Mouse (Mus musculus) spleen, postnatal 4 days (tissue): ENCODE measurements at regions not wholly inside any gene's neighbourhood (a gene's known extent, or its start where the extent isn't known, plus 50 kb on each side); places are given as distances from the start of the nearest gene placed in this dataset.
"Not testable (repeated sequence)": the region's sequence is repeated elsewhere in the genome, so short reads cannot be mapped to it uniquely, and the experiment has no call there.

Experiments
- DNase-seq, 2 experiments: peaks; one replicate each; pipeline ENCODE4 v3.0.0; 2022; ENCODE audit warnings: low spot score in 2 of 2

DNA sequence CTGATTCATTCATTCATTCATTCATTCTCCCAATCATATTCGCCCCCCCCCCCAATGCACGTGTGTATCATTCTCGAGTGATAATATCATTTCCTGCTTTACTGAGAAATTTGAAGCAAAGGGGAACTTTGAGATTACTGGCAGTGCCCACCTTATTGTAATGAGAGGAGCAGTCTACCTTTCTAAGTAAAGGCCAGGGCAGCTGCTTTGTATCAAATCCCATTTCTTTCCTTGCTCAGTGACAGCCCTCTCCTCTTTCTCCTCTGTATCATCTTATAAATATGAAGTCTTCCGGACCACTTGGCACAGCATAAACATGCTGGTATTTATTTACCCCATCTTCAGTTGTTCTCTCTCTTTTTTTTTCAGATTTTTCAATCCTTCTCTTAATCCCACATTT is 139.1 kb upstream of the Tacstd2 start:
- not testable (repeated sequence) for DNase-seq

DNA sequence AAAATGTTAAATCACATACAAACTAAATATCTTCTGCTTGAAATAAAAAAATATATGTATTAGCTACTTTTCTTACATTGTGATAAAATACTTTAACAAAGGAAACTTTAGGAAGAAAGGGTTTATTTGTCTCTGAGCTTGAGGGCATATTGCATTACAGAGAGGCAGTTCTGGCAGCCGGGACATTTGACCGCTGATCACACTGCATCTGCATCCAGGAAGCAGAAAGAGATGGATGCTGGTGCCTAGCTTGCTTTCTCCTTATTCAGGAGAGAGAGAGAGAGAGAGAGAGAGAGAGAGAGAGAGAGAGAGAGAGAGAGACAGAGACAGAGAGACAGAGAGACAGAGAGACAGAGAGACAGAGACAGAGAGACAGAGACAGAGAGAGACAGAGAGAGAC is 137.7 kb upstream of the Tacstd2 start:
- DNase-seq, result not testable (repeated sequence)

DNA sequence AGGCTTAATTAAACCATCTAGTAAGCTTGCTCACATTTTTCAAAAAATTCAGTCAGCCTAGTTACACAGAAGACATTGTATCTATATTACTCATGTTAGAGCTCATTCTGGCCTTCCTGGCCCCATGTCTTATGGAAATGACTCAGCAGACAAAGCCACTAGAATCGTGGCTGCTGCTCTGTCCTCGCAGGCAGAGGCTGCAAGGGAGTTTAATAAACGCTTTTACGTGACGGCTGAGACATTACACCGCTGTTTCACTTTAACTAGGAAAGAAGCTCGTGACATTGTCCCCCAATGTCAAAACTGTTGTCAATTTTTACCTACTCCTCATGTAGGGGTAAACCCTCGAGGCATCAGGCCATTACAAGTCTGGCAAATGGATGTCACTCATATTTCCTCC is 132.5 kb upstream of the Tacstd2 start:
- DNase-seq, result not testable (repeated sequence)

DNA sequence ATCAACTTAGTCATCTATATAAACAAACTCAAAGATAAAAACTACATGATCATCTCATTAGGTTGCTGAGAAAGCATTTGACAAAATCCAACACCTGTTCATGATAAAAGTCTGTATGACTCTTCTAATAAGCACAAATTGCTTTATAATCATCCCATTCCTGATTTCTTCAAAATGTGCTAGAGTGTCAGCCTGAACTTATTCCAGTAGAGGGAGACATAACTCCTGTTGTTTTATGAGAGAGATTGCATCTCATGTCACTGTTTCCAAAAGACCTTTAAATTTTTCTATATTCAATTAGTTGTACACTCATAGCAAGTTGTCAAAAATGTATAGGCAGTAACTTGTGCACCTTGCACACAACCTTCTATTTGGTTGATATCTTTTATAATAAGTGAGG is 96.0 kb upstream of the Tacstd2 start:
- DNase-seq, result no peak

DNA sequence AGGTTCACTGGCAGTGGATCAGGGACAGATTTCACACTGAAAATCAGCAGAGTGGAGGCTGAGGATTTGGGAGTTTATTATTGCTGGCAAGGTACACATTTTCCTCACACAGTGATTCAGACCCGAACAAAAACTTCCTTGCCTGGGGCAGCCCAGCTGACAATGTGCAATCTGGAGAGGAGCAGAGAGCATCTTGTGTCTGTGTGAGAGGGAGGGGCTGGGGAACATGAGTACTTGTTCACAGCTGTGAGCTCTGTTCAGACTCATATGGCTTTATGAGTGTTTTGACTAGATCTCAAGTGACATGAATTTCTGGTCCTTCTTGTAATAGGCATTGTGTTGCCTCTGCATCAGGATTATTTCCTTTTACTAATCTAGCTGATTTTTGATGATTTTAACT is 74.8 kb upstream of the Tacstd2 start:
- DNase-seq, result no peak

DNA sequence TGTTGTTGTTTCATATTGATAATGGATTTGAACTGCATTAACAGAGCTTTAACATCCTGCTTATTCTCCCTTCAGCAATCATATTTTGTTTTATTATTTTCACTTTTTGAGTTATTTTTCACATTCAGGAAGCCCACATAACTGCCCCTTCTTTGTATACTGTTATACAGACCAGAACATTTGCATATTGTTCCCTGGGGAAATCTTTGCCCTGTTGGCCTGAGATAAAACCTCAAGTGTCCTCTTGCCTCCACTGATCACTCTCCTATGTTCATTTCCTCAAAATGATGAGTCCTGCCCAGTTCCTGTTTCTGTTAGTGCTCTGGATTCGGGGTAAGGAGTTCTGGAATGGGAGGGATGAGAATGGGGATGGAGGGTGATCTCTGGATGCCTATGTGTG is 73.9 kb upstream of the Tacstd2 start:
- DNase-seq, result not testable (repeated sequence)
